Mouse (Mus musculus) macrophage (primary cell): ENCODE results near the gene Nptx1. TPM values are rescaled to one million over a fixed set of nuclear protein-coding genes. Genes with fewer than 3 reads are reported as not detected.

Source experiments
- H3K27ac ChIP-seq: fragments of 350-480 bp; formaldehyde crosslinking; 2 replicates; pipeline ENCODE4 v1.9.0; 2021
- H3K36me3 ChIP-seq: fragments of 350-480 bp; formaldehyde crosslinking; 2 replicates; pipeline ENCODE4 v1.9.0; 2021; ENCODE audit errors: inconsistent target
- H3K4me3 ChIP-seq: fragments of 350-480 bp; formaldehyde crosslinking; 2 replicates; pipeline ENCODE4 v1.9.0; 2021; ENCODE audit errors: inconsistent target
- H3K79me2 ChIP-seq: fragments of 350-480 bp; formaldehyde crosslinking; 2 replicates; pipeline ENCODE4 v1.9.0; 2021; ENCODE audit errors: inconsistent target
- WGBS: methylation state at CpG from one replicate; pipeline ENCODE4 v1.1.7; 2026; ENCODE audit warnings: inconsistent platforms; ENCODE audit not compliant: missing documents; 5-methylcytosine and 5-hydroxymethylcytosine counted together
- polyA plus RNA-seq: library from polyadenylated mRNA; stranded (reverse); fragments of 250-400 nt; gene quantifications from 3 replicates; pipeline ENCODE4 v1.2.4, GENCODE M21; 2018; ENCODE audit warnings: inconsistent platforms
- total RNA-seq, 78 experiments: library from RNA; depleted of rRNA; stranded (reverse); fragments of 250-400 nt; gene quantifications; 1 replicate in 9 of 78; 2 replicates in 24 of 78; 3 replicates in 43 of 78; 4 replicates in 2 of 78; pipeline ENCODE4 v1.2.4; 2018; ENCODE audit warnings: inconsistent platforms in 56 of 78

Gene Nptx1
- total RNA-seq (2018; cell fraction: chromatin; rRNA removed) = 1 to 10 TPM in 2 of 26 experiments, under 1 TPM in 10, not detected in 14; 0.13 to 2.5 (median 0.26) TPM
- total RNA-seq (2018; cell fraction: cytosol; rRNA removed) = 1 to 10 TPM in 4 of 26 experiments, under 1 TPM in 12, not detected in 10; 0.03 to 1.3 (median 0.53) TPM
- total RNA-seq (2018; cell fraction: nucleus; rRNA removed) = 10 to 100 TPM in 1 of 26 experiments, under 1 TPM in 11, not detected in 14; 0.15 to 13.6 (median 0.48) TPM
- polyA plus RNA-seq = 0.11 to 6.8 TPM (median 0.20 TPM) in 3 replicates

DNA sequence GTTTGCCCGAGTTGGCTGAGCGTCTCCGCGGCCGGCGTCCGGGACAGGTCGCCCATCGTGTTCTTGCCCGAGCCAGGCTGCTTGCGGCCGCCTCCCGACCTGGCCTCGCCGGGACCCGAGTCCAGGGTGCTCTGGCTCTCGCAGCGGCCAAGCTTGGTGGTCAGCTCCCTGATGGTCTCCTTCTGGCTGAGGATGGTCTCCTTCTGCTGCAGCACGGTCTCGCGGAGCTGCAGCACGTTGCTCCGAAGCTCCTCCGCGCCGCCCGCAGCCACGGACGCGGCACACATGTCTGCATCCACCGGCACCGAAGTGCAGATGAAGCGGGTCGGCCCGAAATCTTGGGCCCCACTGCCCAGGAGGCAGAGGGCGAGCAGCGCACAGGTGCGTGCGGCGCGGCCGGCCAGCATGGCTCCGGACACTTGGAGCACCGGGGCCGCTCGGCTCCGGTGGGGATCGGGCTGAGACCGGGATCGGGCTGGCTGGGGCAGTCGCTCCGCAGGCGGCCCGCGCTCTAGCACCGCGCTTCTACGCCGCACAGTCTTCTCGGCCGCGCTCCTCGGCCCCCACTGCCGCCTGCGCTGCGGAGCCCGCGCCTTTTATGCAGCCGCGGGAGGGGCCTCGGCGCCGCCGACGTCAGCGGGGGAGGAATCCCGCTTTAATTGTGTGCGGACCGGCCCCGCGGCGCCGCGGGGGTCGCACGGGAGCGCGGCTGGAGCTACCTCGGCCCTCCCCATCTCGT, at the start of gene Nptx1:
Gene Nptx1 (minus strand): TSS at position 571 of the 739 bp plus-strand sequence.
- Histone ChIP-seq H3K27ac (no peak within 1 kb of the TSS), H3K79me2 (no peaks in the 10 kb centered on the region), H3K4me3 (no peak within 1 kb of the TSS), H3K36me3 (no peaks in the 10 kb centered on the region)
- WGBS = under 1% methylated on average over 86 of the region's 90 CpGs

GRCm38 (mm10) chr11:119593966-119594365, 46.4 kb upstream of the Nptx1 start:
- WGBS = 69% methylated on average over 3 of the region's 3 CpGs
- H3K27ac ChIP-seq = no peak overlapping the region
- H3K4me3 ChIP-seq = no peak overlapping the region
- H3K79me2 ChIP-seq = no peaks in the 10 kb centered on the region
- no peaks in the 10 kb centered on the region for H3K36me3 ChIP-seq

GRCm38 (mm10) chr11:119589242-119589641, 41.7 kb upstream of the Nptx1 start:
- Histone ChIP-seq H3K79me2 (no peaks in the 10 kb centered on the region), H3K4me3 (no peak overlapping the region), H3K27ac (no peak overlapping the region), H3K36me3 (no peaks in the 10 kb centered on the region)
- 9% methylated on average over 7 of the region's 7 CpGs for WGBS

DNA sequence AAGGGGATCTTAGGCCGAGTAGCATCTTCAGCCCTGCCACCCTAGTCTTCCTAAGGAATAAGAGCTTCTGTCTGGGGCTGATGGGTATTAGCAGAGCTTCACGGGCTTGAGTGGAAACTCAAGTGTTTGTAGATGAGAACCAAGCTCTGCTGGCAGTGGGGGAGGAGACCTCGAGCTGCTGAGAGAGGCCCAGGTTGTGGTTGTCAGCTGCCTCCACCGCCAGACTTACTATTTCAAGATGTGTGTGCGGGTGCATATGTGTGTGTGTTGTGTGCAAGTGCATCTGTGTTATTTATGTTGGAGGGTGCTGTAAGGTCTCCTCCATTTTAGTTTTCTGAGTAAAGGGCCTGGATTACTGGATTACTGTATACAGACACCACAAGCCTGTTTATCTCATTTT, 39.6 kb upstream of the Nptx1 start:
- 77% methylated on average over 4 of the region's 5 CpGs for WGBS
- no peaks in the 10 kb centered on the region for H3K79me2 ChIP-seq
- no peaks in the 10 kb centered on the region for H3K36me3 ChIP-seq
- H3K27ac ChIP-seq = no peak overlapping the region
- no peak overlapping the region for H3K4me3 ChIP-seq

DNA sequence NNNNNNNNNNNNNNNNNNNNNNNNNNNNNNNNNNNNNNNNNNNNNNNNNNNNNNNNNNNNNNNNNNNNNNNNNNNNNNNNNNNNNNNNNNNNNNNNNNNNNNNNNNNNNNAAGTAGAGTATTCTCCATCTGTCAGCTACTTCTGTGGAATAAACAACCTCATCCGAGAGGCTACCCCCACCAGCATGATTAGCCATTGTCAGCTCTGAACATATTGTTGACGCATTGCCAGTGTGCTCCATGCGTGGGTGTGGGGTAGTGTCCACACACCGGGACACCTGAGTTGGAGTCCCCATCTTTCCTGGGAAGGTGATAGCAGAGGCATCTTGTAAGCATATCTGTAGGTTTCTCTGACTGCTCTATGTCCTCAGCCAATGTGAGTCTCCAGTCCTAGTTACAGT, 39.0 kb upstream of the Nptx1 start:
- H3K79me2 ChIP-seq = no peaks in the 10 kb centered on the region
- no peak overlapping the region for H3K4me3 ChIP-seq
- WGBS = 82% methylated on average over 4 of the region's 4 CpGs
- H3K27ac ChIP-seq = no peak overlapping the region
- H3K36me3 ChIP-seq = no peaks in the 10 kb centered on the region

DNA sequence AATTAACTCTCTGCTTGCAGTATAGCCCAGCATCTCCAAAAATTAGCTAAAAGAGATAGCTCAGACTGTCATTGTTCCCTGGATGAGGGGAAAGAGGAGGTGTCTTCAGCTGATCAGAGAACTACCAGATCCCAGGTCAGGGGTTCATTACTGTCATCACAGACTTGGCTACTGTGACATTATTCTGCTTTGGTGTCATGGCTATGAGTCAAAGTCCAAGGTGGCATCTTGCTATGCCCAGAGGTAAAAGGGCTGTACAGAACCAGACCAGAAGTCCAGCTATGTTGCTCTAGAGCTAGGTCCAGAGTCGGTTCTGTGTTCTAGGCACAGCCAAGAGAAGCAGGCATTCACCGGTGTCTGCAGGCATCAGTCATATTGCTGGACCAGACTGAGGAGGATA, 30.2 kb upstream of the Nptx1 start:
- no peak overlapping the region for H3K4me3 ChIP-seq
- H3K79me2 ChIP-seq = no peaks in the 10 kb centered on the region
- H3K27ac ChIP-seq = no peak overlapping the region
- H3K36me3 ChIP-seq = no peaks in the 10 kb centered on the region
- 97% methylated on average over 2 of the region's 2 CpGs for WGBS

DNA sequence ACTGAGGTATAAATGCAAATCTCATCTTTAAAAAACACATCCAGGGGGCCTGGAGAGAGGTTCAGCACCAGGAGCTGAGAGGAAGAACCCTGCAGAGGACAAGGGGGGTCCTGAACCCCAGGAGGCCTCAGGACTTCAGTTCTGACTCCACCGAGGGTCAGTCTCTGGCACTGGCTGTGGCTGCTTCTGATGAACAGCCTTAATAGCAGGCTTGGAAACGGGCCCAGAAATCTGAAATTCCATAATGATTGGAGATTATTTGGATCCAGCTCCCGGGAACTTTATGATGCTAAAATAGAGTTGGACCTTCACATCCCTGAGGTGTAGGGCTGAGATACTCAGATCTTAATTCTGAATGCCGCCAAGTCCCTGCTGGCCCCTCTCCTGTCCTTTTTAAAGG, 29.3 kb upstream of the Nptx1 start:
- H3K36me3 ChIP-seq = no peaks in the 10 kb centered on the region
- WGBS = 69% methylated on average over 4 of the region's 4 CpGs
- H3K79me2 ChIP-seq = no peaks in the 10 kb centered on the region
- no peak overlapping the region for H3K4me3 ChIP-seq
- no peak overlapping the region for H3K27ac ChIP-seq

DNA sequence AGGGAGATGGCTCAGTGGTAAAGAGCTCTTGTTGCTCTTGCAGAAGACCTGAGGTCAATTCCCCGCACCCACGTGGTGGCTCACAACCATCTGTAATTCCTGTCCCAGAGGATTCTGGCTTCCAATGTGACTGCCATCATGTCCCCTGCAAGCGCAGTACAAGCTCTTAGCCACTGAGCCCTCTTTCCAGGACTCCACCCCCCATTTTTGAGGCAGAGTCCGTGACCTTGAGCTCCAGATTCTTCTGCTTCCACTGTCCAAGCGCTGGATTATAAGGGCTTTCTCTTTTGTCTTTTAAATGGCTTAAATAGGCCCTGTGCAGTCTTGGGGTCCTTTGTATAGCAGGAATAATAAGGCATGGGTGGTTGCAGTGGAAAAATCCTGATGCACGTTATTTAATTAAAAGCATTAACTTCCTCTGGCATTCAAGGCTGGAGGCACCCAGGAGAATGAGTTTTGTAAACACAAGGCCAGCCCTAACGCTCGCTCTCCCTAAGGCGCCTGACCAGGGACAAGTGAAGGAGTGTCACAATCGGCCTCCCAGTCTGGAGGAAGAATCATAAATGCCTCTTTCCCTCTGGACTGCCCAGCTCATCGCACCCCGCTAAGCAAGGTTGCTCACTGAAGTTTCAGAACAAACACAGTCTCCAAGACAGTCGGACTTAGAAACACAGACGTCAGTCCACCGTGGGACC, 24.9 kb upstream of the Nptx1 start:
- H3K4me3 ChIP-seq = no peak overlapping the region
- no peaks in the 10 kb centered on the region for H3K79me2 ChIP-seq
- 88% methylated on average over 15 of the region's 15 CpGs for WGBS
- H3K27ac ChIP-seq = no peak overlapping the region
- no peaks in the 10 kb centered on the region for H3K36me3 ChIP-seq

DNA sequence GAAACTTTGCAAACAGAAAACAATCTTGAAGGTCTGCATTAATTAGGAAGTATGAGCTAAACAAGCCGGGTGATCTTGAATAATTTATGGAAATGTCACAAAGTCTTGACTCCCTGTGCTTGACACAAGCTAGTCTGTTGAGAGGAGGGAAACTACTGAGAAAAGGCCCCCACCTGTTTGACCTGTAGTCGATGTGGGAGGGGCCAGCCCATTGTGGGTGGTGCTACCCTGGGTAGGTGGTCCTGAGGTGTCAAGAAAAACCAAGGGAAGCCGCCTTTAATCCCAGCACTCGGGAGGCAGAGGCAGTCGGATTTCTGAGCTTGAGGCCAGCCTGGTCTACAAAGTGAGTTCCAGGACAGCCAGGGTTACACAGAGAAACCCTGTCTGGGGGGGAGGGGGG, 18.6 kb upstream of the Nptx1 start:
- Histone ChIP-seq H3K4me3 (no peak overlapping the region), H3K27ac (no peak overlapping the region), H3K36me3 (no peaks in the 10 kb centered on the region), H3K79me2 (no peaks in the 10 kb centered on the region)
- WGBS = 56% methylated on average over 5 of the region's 5 CpGs

DNA sequence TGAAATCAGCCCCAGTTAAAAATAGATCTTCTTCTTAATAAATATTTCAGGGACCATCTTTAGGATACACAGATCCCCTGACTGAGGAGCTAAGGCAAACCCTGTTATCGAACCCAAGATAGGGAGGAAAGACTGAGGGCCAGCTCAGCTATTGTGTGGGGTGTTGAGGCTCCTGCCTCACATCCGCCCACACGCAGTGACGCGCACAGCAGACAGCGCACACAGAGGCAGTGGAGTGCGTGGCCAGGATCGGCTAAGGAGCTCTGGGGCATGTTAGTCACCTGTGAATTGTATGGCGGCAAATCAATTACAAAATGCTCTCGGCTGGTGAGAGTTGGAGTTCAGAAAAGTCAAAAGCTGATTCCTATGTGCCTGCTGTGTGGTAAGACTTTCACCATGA, 18.1 kb upstream of the Nptx1 start:
- no peaks in the 10 kb centered on the region for H3K79me2 ChIP-seq
- no peak overlapping the region for H3K27ac ChIP-seq
- H3K36me3 ChIP-seq = no peaks in the 10 kb centered on the region
- H3K4me3 ChIP-seq = no peak overlapping the region
- 39% methylated on average over 10 of the region's 10 CpGs for WGBS

DNA sequence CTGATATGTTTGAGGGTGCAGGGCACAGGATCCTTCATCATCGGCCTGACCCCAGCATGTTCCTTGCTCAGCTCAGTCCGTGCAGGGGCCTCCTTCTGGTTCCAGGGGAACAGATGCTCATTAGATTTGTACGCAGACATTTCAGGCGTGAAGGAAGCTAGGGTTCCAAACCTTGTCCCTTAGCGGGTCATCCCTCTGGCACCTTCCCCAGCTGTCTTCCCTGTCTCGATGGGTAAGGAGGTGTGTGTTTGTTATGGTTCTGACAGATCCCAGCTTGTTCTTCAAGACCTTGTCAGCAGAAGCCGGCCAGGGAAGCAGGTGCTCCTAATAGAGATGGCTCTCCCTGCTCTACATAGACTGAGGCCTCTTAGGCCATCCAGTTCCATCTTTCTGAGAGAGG, 17.5 kb upstream of the Nptx1 start:
- Histone ChIP-seq H3K4me3 (no peak overlapping the region), H3K79me2 (no peaks in the 10 kb centered on the region), H3K27ac (no peak overlapping the region), H3K36me3 (no peaks in the 10 kb centered on the region)
- WGBS = 83% methylated on average over 6 of the region's 7 CpGs

GRCm38 (mm10) chr11:119564383-119564782, 16.8 kb upstream of the Nptx1 start:
- 89% methylated on average over 10 of the region's 10 CpGs for WGBS
- Histone ChIP-seq H3K79me2 (no peaks in the 10 kb centered on the region), H3K4me3 (no peak overlapping the region), H3K36me3 (no peaks in the 10 kb centered on the region), H3K27ac (no peak overlapping the region)

DNA sequence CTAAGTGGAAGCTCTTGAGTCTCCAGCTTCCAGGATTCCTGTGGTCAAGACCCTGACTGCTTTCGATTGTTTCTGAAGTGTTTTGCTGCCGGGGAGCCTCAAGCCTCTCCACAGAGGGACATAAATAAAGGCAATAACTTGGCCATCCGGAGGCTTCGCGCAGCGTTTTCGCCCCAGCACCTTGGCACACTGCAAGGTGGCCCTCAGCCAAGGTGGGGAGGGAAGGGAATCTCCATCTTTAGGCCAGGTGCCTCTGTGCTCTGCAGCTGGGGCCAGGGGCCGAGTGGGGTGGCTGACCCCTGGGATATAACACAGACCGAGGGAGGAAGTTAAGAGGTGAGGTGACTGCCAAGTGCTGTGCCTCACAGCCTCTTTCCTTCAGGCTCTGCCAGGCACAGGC, 15.6 kb upstream of the Nptx1 start:
- 16% methylated on average over 9 of the region's 9 CpGs for WGBS
- H3K4me3 ChIP-seq = no peak overlapping the region
- H3K79me2 ChIP-seq = no peaks in the 10 kb centered on the region
- no peak overlapping the region for H3K27ac ChIP-seq
- no peaks in the 10 kb centered on the region for H3K36me3 ChIP-seq

GRCm38 (mm10) chr11:119562286-119562685, 14.7 kb upstream of the Nptx1 start:
- no peak overlapping the region for H3K27ac ChIP-seq
- H3K36me3 ChIP-seq = no peaks in the 10 kb centered on the region
- no peaks in the 10 kb centered on the region for H3K79me2 ChIP-seq
- H3K4me3 ChIP-seq = no peak overlapping the region
- WGBS = 50% methylated on average over 6 of the region's 6 CpGs
